ENCODE assay signal across 8 mouse cellular contexts in genomic region chr4:99354241-99354640, GRCm38 (mm10). TPM values are rescaled to one million over a fixed set of nuclear protein-coding genes. Genes with fewer than 3 reads are reported as not detected.
DNase-seq lines count a peak whose midpoint lies in the region; ATAC-seq and TF ChIP-seq lines count a peak whose summit lies in the region.

No protein-coding gene starts in this region.

- peak; percentile 15 for DNase-seq in CD4-positive, CD25-positive, alpha-beta regulatory T cell, adult 2 months (ENCODE audit: low read depth, low spot score)
- peak; percentile 49 for DNase-seq in retina, postnatal 1 day
- no peak for DNase-seq in retina, embryonic 14.5 days (ENCODE audit: low spot score)
- DNase-seq in hindbrain, postnatal 0 days (ENCODE audit: low spot score): peak; percentile 40
- no peak for DNase-seq in Muller cell, postnatal 12 days (ENCODE audit: inconsistent ontology term)
- DNase-seq in adrenal gland, adult (ENCODE audit: inconsistent age in 2 of 2, low spot score in 1 of 2): no peak

- H3K9ac ChIP-seq in hindbrain, postnatal 0 days (replicated peaks; ENCODE audit: low read length): no peak overlapping the region
- H3K9ac ChIP-seq in stomach, embryonic 14.5 days (replicated peaks; ENCODE audit: low read depth, low read length): no peak overlapping the region

- 70% methylated on average over 16 of the region's 17 CpGs for WGBS in hindbrain, postnatal 0 days
- 71% methylated on average over 17 of the region's 17 CpGs for WGBS in stomach, embryonic 14.5 days

- no peak for ATAC-seq in CD4-positive, CD25-positive, alpha-beta regulatory T cell, adult 4 months
- peak; percentile 29; the same call in 1 of the 2 replicates for ATAC-seq in hindbrain, postnatal 0 days
- ATAC-seq in stomach, embryonic 14.5 days (ENCODE audit: insufficient number of reproducible peaks, insufficient read depth, low FRiP score, low read depth): no peak

- H3K27ac ChIP-seq in hindbrain, postnatal 0 days: no peak overlapping the region
- no peak overlapping the region for H3K27ac ChIP-seq in stomach, embryonic 14.5 days (ENCODE audit: low read length)

- no peaks in the 10 kb centered on the region for H3K36me3 ChIP-seq in hindbrain, postnatal 0 days (ENCODE audit: insufficient read depth, low read length)
- H3K36me3 ChIP-seq in stomach, embryonic 14.5 days (ENCODE audit: control insufficient read depth, insufficient read depth, low read length): no peaks in the 10 kb centered on the region

- 0 out of 2 replicates have a peak, but pooled peaks cover under 1% of the 10 kb centered on the region for H3K9me3 ChIP-seq in hindbrain, postnatal 0 days (ENCODE audit: low read length)
- H3K9me3 ChIP-seq in stomach, embryonic 14.5 days (ENCODE audit: control insufficient read depth, low read depth, low read length): no peaks in the 10 kb centered on the region

- H3K27me3 ChIP-seq in hindbrain, postnatal 0 days (ENCODE audit: insufficient read depth, low read length): no peaks in the 10 kb centered on the region
- H3K27me3 ChIP-seq in stomach, embryonic 14.5 days (ENCODE audit: control insufficient read depth, insufficient read depth, low read length): no peaks in the 10 kb centered on the region

- 0 out of 2 replicates have a peak, but pooled peaks cover 3% of the 10 kb centered on the region for H3K4me1 ChIP-seq in hindbrain, postnatal 0 days (ENCODE audit: insufficient read depth, low read length)
- no peaks in the 10 kb centered on the region for H3K4me1 ChIP-seq in stomach, embryonic 14.5 days (ENCODE audit: control insufficient read depth, insufficient read depth, low read length)

- peak overlapping the region; percentile 18; the same call in 1 of the 2 replicates for H3K4me2 ChIP-seq in hindbrain, postnatal 0 days (ENCODE audit: low read depth, low read length)
- H3K4me2 ChIP-seq in stomach, embryonic 14.5 days (replicated peaks; ENCODE audit: low read depth, low read length): peak overlapping the region; percentile 12; the same call in 1 of the 2 replicates

- no peak overlapping the region for H3K4me3 ChIP-seq in hindbrain, postnatal 0 days (ENCODE audit: low read length)
- no peak overlapping the region for H3K4me3 ChIP-seq in stomach, embryonic 14.5 days (ENCODE audit: low read depth, low read length)

- TF ChIP-seq CTCF in hindbrain, postnatal 0 days (IDR thresholded peaks at IDR 0.05; ENCODE audit: low read depth): no peak

RNA-seq across cellular contexts. Expression of gene Gm12689, which starts 58.5 kb away (rescaled TPM):
- polyA plus RNA-seq in CD4-positive, CD25-positive, alpha-beta regulatory T cell, adult 4 months (2017; shearing (Covaris generic)): under 1 TPM in 1 of 2 experiments, not detected in 1; 0.24 TPM
- total RNA-seq in hindbrain, postnatal 0 days (2014; rRNA removed): 0.21 TPM in 1 of 2 replicates, not detected in the other
- polyA plus RNA-seq in hindbrain, postnatal 0 days (2015; fragmentation: Nextera tagmentation; extraction: Ambion mirVana): 0.21 TPM in 1 of 2 replicates, not detected in the other
- 0.17 and 0.18 TPM in 2 replicates for polyA plus RNA-seq in stomach, embryonic 14.5 days (2014; fragmentation: Nextera tagmentation; extraction: Ambion mirVana)

Comparison
In these comparisons a context has a peak if more than half of its experiments do, and no peak if none do; other contexts are left out.
1. DNase-seq: peak in CD4-positive, CD25-positive, alpha-beta regulatory T cell, adult 2 months (single experiment), retina, postnatal 1 day (single experiment) and hindbrain, postnatal 0 days (single experiment); none in retina, embryonic 14.5 days (single experiment), Muller cell, postnatal 12 days (single experiment) and adrenal gland, adult (0 of 2).